In the genomic region with DNA sequence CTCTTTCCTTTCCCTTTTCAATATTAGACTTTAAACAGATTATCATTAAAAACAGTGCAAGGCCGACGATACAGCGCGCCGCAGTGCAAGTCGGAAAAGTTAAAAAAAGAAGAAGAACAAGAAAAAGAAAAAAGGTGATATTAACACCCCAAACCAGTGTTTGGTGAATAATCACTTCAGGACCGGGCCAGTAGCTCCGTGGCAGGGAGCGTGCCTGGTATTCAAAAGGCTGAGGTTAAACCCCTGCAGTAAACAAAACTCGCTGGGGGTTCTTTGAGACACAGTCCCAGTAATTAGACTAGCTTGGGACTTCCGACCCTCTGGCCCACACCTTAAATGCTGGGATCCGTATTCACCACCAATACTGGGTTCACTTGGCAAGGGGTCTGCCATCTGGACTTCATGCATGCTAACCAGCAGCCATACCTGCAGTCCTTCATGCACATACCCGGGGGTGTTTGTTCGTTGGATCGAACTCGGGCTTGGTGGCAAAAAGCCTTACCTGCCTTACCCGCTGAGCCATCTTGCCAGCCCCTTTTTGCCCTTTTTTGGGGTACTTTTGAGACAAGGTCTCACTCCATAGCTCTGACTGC, we compare ENCODE assay signal across 8 mouse cellular contexts. TPM values are rescaled to one million over a fixed set of nuclear protein-coding genes. Genes with fewer than 3 reads are reported as not detected.
DNase-seq lines count a peak whose midpoint lies in the region; ATAC-seq and TF ChIP-seq lines count a peak whose summit lies in the region.

No protein-coding gene starts in this region.

- no peak for DNase-seq in heart, embryonic 10.5 days (ENCODE audit: low spot score)
- DNase-seq in heart, postnatal 4 days, result no peak
- no peak for DNase-seq in ES-E14 (ENCODE audit: low read depth, low spot score)
- DNase-seq in adrenal gland, adult 18-20 months (ENCODE audit: low spot score in 2 of 2), result no peak
- no peak for DNase-seq in adrenal gland, postnatal 36 days
- no peak for DNase-seq in spleen, adult 18-20 months

- WGBS in heart, embryonic 10.5 days, result 14% methylated on average over 17 of the region's 17 CpGs
- 10% methylated on average over 17 of the region's 17 CpGs for WGBS in hindbrain, embryonic 12.5 days
- 52% methylated on average over 16 of the region's 17 CpGs for WGBS in macrophage (ENCODE audit: missing documents)

- H3K4me1 ChIP-seq in heart, embryonic 10.5 days, result peaks cover 63% of the 10 kb centered on the region
- H3K4me1 ChIP-seq in ES-E14 (ENCODE audit: control insufficient read depth in 2 of 2, insufficient read depth in 2 of 2, low read length in 2 of 2, poor library complexity in 1 of 2), result peaks cover 6 to 22% of the 10 kb centered on the region in 2 experiments
- H3K4me1 ChIP-seq in hindbrain, embryonic 12.5 days, result peaks cover 31% of the 10 kb centered on the region

- H3K9me3 ChIP-seq in heart, embryonic 10.5 days, result no peaks in the 10 kb centered on the region
- no peaks in the 10 kb centered on the region for H3K9me3 ChIP-seq in ES-E14 (ENCODE audit: control insufficient read depth, insufficient read depth, low read depth, low read length)
- H3K9me3 ChIP-seq in hindbrain, embryonic 12.5 days (replicated peaks), result no peaks in the 10 kb centered on the region

- H3K27ac ChIP-seq in heart, embryonic 10.5 days, result peak overlapping the region; percentile 94
- no peak overlapping the region for H3K27ac ChIP-seq in ES-E14 (ENCODE audit: insufficient read depth, low read depth, low read length, poor library complexity, severe bottlenecking)
- H3K27ac ChIP-seq in hindbrain, embryonic 12.5 days, result no peak overlapping the region
- peak overlapping the region; percentile 41 for H3K27ac ChIP-seq in macrophage

- H3K36me3 ChIP-seq in heart, embryonic 10.5 days, result no peaks in the 10 kb centered on the region
- H3K36me3 ChIP-seq in ES-E14 (ENCODE audit: control insufficient read depth, insufficient read depth, low read length, poor library complexity, severe bottlenecking), result no peaks in the 10 kb centered on the region
- H3K36me3 ChIP-seq in hindbrain, embryonic 12.5 days, result no peaks in the 10 kb centered on the region
- H3K36me3 ChIP-seq in macrophage (ENCODE audit: inconsistent target), result no peaks in the 10 kb centered on the region

- H3K9ac ChIP-seq in ES-E14 (ENCODE audit: insufficient read depth, low read depth, low read length, poor library complexity, severe bottlenecking), result peak overlapping the region; percentile 51; the same call in 1 of the 2 replicates
- no peak overlapping the region for H3K9ac ChIP-seq in hindbrain, embryonic 12.5 days

- 0 out of 2 replicates have a peak, but pooled peaks cover 8% of the 10 kb centered on the region for H3K27me3 ChIP-seq in heart, embryonic 10.5 days (ENCODE audit: insufficient read depth, poor library complexity, severe bottlenecking)
- H3K27me3 ChIP-seq in hindbrain, embryonic 12.5 days, result peaks cover 22% of the 10 kb centered on the region

- ATAC-seq in hindbrain, embryonic 12.5 days (ENCODE audit: low FRiP score), result no peak

- in situ Hi-C loops in ES-E14 (cut with MboI; ENCODE audit: low sequenced_read_pairs in 2 of 2, unreplicated experiment in 2 of 2), result no loop called here

- H3K79me2 ChIP-seq in macrophage (ENCODE audit: inconsistent target), result no peaks in the 10 kb centered on the region

- H3K4me3 ChIP-seq in heart, embryonic 10.5 days, result peak overlapping the region; percentile 53
- H3K4me3 ChIP-seq in ES-E14 (ENCODE audit: insufficient read depth in 1 of 2, low read depth in 1 of 2, low read length in 2 of 2, poor library complexity in 1 of 2, severe bottlenecking in 1 of 2) (peak overlapping the region; percentile 27 to 37), macrophage (ENCODE audit: inconsistent target) (no peak overlapping the region)
- peak overlapping the region; percentile 27 for H3K4me3 ChIP-seq in hindbrain, embryonic 12.5 days

- peak overlapping the region; percentile 60 for H3K4me2 ChIP-seq in hindbrain, embryonic 12.5 days (replicated peaks)

TF ChIP-seq in ES-E14, 5 proteins besides CTCF, POLR2A, EP300 and RAD21:
- TF ChIP-seq ZC3H11A (IDR thresholded peaks at IDR 0.05; ENCODE audit: borderline replicate concordance, low read depth, low read length) (no peak), HCFC1 (IDR thresholded peaks at IDR 0.05; ENCODE audit: borderline replicate concordance, insufficient read depth, low read length) (no peak), CHD2 (IDR thresholded peaks at IDR 0.05; ENCODE audit: low read depth, low read length) (no peak), ZNF384 (IDR thresholded peaks at IDR 0.05; ENCODE audit: low read depth, low read length) (no peak), MAFK (IDR thresholded peaks at IDR 0.05; ENCODE audit: insufficient read depth, low read depth, low read length) (no peak)

RNA-seq across cellular contexts. Expression of a gene that starts 37.8 kb away (rescaled TPM):
- polyA plus RNA-seq in heart, embryonic 10.5 days (2016; fragmentation: Nextera tagmentation; extraction: Ambion mirVana), result 2.2 and 3.8 TPM in 2 replicates
- 1 to 10 TPM; 2.1 to 2.8 TPM for total RNA-seq in heart, postnatal 4 days (2021)
- 1.9 and 3.8 TPM in 2 replicates for total RNA-seq in ES-E14 (2012; rRNA removed)
- polyA plus RNA-seq in hindbrain, embryonic 12.5 days (2016; fragmentation: Nextera tagmentation; extraction: Ambion mirVana), result 4.3 and 7.0 TPM in 2 replicates
- 1,000 to 10,000 TPM in 7 of 26 experiments, 100 to 1,000 TPM in 18, 10 to 100 TPM in 1; 86.9 to 1,791 (median 552) TPM for total RNA-seq in macrophage (2018; cell fraction: chromatin; rRNA removed)
- total RNA-seq in macrophage (2018; cell fraction: cytosol; rRNA removed), result 100 to 1,000 TPM in 4 of 26 experiments, 10 to 100 TPM in 22; 20.6 to 153 (median 53.9) TPM
- 100 to 1,000 TPM in 25 of 26 experiments, 10 to 100 TPM in 1; 94.6 to 605 (median 335) TPM for total RNA-seq in macrophage (2018; cell fraction: nucleus; rRNA removed)
- polyA plus RNA-seq in macrophage (2018), result 29.2 to 94.0 TPM (median 43.1 TPM) in 3 replicates
- total RNA-seq in adrenal gland, adult 18-20 months (2021), result 1 to 10 TPM; 3.7 to 9.5 TPM
- 1 to 10 TPM; 2.6 to 3.6 TPM for total RNA-seq in adrenal gland, postnatal 36 days (2021)

RNA-seq across cellular contexts. Expression of a gene that starts 50.8 kb away (rescaled TPM):
- 281 and 310 TPM in 2 replicates for polyA plus RNA-seq in heart, embryonic 10.5 days (2016; fragmentation: Nextera tagmentation; extraction: Ambion mirVana)
- total RNA-seq in heart, postnatal 4 days (2021), result 100 to 1,000 TPM; 358 to 374 TPM
- 187 and 217 TPM in 2 replicates for total RNA-seq in ES-E14 (2012; rRNA removed)
- polyA plus RNA-seq in hindbrain, embryonic 12.5 days (2016; fragmentation: Nextera tagmentation; extraction: Ambion mirVana), result 438 and 466 TPM in 2 replicates
- total RNA-seq in macrophage (2018; cell fraction: chromatin; rRNA removed), result 100 to 1,000 TPM in 15 of 26 experiments, 10 to 100 TPM in 11; 33.9 to 200 (median 104) TPM
- total RNA-seq in macrophage (2018; cell fraction: cytosol; rRNA removed), result 100 to 1,000 TPM; 105 to 170 (median 135) TPM
- total RNA-seq in macrophage (2018; cell fraction: nucleus; rRNA removed), result 100 to 1,000 TPM in 3 of 26 experiments, 10 to 100 TPM in 23; 40.0 to 130 (median 72.8) TPM
- 107 to 155 TPM (median 130 TPM) in 3 replicates for polyA plus RNA-seq in macrophage (2018)
- total RNA-seq in adrenal gland, adult 18-20 months (2021), result 100 to 1,000 TPM; 252 to 293 TPM
- total RNA-seq in adrenal gland, postnatal 36 days (2021), result 100 to 1,000 TPM; 249 to 251 TPM

Comparison
In these comparisons a context has a peak if more than half of its experiments do, and no peak if none do; other contexts are left out.
1. H3K27ac ChIP-seq: peak in heart, embryonic 10.5 days (single experiment) and macrophage (single experiment); none in ES-E14 (single experiment) and hindbrain, embryonic 12.5 days (single experiment).